Mouse (Mus musculus) c-Kit-positive CD71-positive TER-119-negative erythroid progenitor cells, embryonic 14.5 days (primary cell): ENCODE measurements around the gene Pld1.

Experiments
- DNase-seq: peaks from one replicate; pipeline ENCODE4 v3.0.0-alpha.2; 2013; ENCODE audit warnings: low read depth

Gene Pld1

GRCm38 (mm10) chr3:28158916-28159315 lies 220.4 kb downstream of the Pld1 start:
- DNase-seq, result no peak

DNA sequence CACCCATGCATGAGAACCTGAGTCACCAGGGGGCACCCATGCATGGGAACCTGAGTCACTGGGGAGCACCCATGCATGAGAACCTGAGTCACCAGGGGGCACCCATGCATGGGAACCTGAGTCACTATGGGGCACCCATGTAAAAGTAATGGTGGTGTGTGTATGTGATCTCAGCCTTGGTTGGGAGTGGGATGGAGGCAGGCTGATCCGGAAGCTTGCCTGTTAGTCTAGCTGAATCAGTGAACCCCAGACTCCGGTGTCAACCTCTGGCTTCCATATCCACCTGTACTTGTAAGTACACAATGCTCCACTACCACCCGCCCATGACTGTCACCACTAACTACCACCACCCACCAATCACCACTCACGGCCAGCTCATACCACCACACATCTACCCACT lies 223.9 kb downstream of the Pld1 start:
- no peak for DNase-seq

DNA sequence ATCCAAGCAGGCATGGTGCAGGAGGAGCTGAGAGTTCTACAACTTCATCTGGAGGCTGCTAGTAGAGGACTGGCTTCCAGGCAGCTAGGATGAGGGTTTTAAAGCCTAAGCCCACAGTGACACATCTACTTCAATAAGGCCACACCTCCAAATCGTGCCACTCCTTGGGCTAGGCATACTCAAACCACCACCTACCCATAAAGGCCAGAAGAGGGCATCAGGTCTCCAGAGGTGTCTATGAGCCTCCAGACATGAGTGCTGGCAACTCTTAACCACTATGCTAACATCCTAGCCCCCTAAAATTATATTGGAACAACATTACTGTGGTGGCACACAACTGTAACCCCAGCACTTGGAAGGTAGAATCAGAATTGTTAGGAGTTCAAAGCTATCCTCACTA lies 226.2 kb downstream of the Pld1 start:
- no peak for DNase-seq

DNA sequence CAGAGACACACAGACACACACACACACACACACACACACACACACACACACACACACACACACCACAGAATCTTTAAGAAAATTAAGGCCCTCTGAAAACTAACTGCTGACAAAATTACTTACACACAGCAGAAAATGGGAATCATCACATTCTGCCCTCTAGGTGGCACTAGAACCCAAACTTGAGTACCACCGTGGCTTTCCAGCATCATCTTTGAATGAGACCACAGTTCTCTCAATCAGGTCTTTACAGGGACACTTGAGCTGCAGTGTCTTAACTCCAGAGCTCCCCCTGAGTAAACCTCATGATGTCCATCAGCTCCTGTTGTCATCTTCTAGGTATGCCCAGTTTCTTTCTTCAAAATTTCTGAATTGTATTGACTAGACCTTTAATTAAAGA lies 227.1 kb downstream of the Pld1 start:
- DNase-seq, result peak; percentile 30

DNA sequence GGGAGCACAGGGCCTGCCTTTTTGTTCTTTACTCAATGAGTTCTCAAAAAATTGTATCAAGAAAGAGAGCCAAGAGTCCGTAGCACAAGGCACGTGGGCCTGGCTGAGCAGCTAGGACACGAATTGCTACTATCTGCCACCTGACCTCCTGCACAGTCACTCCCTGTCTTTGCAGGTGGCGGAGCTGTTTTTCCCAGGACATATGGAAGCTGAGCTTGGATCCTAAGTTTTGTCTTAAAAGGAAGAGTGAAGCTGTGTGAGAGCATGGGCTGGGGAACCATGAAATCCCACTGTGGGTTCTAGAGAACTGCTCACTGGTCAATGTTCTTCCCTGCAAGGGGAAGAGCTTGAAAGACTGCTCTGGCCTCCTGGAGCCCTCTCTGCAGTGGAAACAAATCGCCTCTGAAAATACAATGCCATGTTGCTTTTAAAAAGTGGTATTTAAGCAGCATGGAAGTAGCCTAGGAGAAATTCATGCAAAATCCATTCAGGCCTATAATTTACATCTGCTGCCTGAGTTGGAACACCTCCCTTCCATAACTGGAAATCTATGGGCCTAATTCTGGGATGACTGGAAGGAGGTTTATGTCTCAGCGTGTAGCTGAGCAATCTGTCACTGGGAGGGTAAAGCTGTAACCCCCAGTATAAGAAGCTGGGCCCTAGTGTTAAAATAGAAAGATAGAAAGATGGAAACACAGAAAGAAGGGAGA lies 229.5 kb downstream of the Pld1 start:
- no peak for DNase-seq

- peak; percentile 10 for DNase-seq
Observed at GRCm38 (mm10) chr3:28170911-28171618, 232.6 kb downstream of the Pld1 start.

DNA sequence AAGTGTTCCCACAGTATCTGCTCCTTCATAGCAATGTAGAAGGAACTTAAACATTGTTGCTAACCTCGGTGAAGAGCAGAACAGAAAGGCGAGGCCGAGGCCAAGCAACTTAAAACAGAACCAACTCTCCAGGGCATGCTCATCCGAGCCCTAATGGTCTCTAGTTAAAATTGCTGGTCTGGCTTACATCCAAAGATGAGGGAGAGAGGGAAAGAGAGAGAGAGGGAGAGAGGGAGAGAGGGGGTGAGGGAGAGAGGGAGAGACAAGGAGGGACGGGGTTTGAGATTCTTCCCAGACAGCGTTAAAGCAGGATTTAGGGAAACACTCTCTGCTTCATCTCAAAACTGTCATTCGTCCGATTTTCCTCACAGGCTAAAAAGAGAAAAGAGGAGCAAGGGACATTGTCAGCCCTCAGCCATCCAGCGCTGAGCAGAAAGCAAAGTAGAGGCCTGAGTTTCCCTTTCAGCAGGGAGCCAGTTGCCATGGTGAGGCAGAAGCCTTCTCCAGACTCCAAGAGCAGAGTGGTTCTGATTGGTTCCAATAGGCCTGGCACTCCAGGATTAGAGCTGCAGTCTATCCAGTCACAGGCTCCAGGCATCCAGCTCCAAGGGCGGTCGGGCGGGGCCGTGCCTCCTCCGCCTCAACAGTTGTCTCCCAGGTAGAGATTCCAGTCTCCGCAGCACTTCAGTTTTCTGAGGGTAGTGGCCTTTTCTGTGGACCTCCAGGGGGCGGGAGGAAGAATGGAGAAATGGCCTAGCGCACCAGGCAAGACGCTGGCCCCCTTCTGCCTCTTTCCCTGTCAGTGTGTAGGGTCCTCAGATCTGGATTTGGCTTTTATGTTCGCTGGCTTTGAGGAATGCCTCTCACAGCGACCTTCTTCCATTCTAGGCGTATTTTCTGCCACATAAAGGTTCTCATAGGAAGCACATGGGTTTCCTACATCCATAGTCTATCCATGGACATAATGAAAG lies 237.8 kb downstream of the Pld1 start:
- DNase-seq, result no peak

DNA sequence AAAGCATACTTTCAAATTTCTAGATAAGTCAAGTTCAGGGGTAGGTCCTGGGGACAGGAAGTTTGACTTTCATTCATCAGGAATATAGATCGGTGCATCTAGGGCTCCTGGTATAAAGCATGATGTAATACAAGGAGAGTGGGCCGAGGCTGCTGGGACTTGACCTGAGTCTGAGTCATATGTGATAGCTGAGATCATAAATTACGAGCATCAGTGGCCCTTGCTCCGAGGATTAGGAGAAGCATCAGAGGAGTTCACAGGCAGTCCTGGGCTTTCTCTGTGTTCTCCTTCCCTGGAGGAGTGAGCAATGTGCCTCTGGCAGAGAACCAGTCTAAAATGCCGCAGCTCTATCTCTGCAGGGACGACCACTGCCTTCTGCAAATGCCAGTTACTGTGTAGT lies 239.8 kb downstream of the Pld1 start:
- DNase-seq, result no peak
